Mouse (Mus musculus) kidney, embryonic 14.5 days (tissue): ENCODE measurements around the gene Vgll2. TPM values are rescaled to one million over a fixed set of nuclear protein-coding genes. Genes with fewer than 3 reads are reported as not detected.
A peak's percentile ranks its signal among the peaks of the same experiment; 100 is the strongest.

Source experiments
- ATAC-seq: fragments of 200-750 bp; cut with Nextera tagmentation; 2 replicates; pipeline ENCODE4 v1.8.0; 2017; ENCODE audit warnings: moderate number of reproducible peaks, mild to moderate bottlenecking, moderate TSS enrichment, moderate library complexity; ENCODE audit not compliant: low FRiP score, low TSS enrichment
- H3K27ac ChIP-seq: fragments of 300-500 bp; sonication (generic); 2 replicates; pipeline ENCODE4 v1.5.1; 2014; ENCODE audit warnings: low read depth, mild to moderate bottlenecking, low read length, moderate library complexity, mixed read lengths
- H3K27me3 ChIP-seq: fragments of 300-500 bp; sonication (generic); 2 replicates; pipeline ENCODE4 v1.6.1; 2014; ENCODE audit warnings: mild to moderate bottlenecking, low read length; ENCODE audit not compliant: control insufficient read depth, insufficient read depth
- H3K36me3 ChIP-seq: fragments of 300-500 bp; sonication (generic); 2 replicates; pipeline ENCODE4 v1.6.1; 2014; ENCODE audit warnings: low read length, mixed read lengths; ENCODE audit not compliant: control insufficient read depth, insufficient read depth
- H3K4me1 ChIP-seq: fragments of 300-500 bp; sonication (generic); 2 replicates; pipeline ENCODE4 v1.6.1; 2014; ENCODE audit warnings: low read length, mixed read lengths; ENCODE audit not compliant: control insufficient read depth, insufficient read depth
- H3K4me2 ChIP-seq: fragments of 300-500 bp; sonication (generic); replicated peaks from 2 replicates; pipeline ENCODE4 v1.6.1; 2014; ENCODE audit warnings: low read depth, mild to moderate bottlenecking, low read length
- H3K4me3 ChIP-seq: fragments of 300-500 bp; sonication (generic); 2 replicates; pipeline ENCODE4 v1.5.1; 2014; ENCODE audit warnings: mild to moderate bottlenecking, low read length
- H3K9ac ChIP-seq: fragments of 300-500 bp; sonication (generic); 2 replicates; pipeline ENCODE4 v1.6.1; 2014; ENCODE audit warnings: low read depth, mild to moderate bottlenecking, low read length, moderate library complexity
- H3K9me3 ChIP-seq: fragments of 300-500 bp; sonication (generic); 2 replicates; pipeline ENCODE4 v1.6.1; 2016; ENCODE audit warnings: low read length; ENCODE audit not compliant: control insufficient read depth
- WGBS: fragments of 180-500 bp; shearing (Covaris S2); extraction: QIAGEN DNeasy Blood & Tissue Kit; methylation state at CpG from one replicate; pipeline ENCODE4 v1.1.7; 2014; 5-methylcytosine and 5-hydroxymethylcytosine counted together
- polyA plus RNA-seq: library from polyadenylated mRNA; unstranded; fragments of >200 nt; fragmentation: Nextera tagmentation; extraction: Ambion mirVana; gene quantifications from 2 replicates; pipeline ENCODE4 v1.2.1, GENCODE M21; 2014

Vgll2 gene
- not detected in 2 replicates for polyA plus RNA-seq

- peak within 1 kb of the TSS; percentile 40 for H3K9ac ChIP-seq
- peak within 1 kb of the TSS; percentile 77 for H3K4me2 ChIP-seq
- 0% methylated on average over 60 of the region's 60 CpGs for WGBS
- H3K4me1 ChIP-seq = 0 out of 2 replicates have a peak, but pooled peaks cover 3% of the 10 kb centered on the region
- no peaks in the 10 kb centered on the region for H3K36me3 ChIP-seq
- peak within 1 kb of the TSS; percentile 41 for H3K4me3 ChIP-seq
- H3K27ac ChIP-seq = no peak within 1 kb of the TSS
- H3K9me3 ChIP-seq = no peaks in the 10 kb centered on the region
- peaks cover 78% of the 10 kb centered on the region for H3K27me3 ChIP-seq
- peak; percentile 84 for ATAC-seq
Measured at GRCm38 (mm10) chr10:52022413-52023212, at the start of gene Vgll2. Vgll2 (plus strand) TSS chr10:52022502.

GRCm38 (mm10) chr10:51975137-51975536, 47.2 kb upstream of the Vgll2 start:
- H3K4me2 ChIP-seq = no peak overlapping the region
- H3K4me1 ChIP-seq = no peaks in the 10 kb centered on the region
- H3K36me3 ChIP-seq = no peaks in the 10 kb centered on the region
- no peaks in the 10 kb centered on the region for H3K27me3 ChIP-seq
- ATAC-seq = no peak
- 81% methylated on average over 4 of the region's 4 CpGs for WGBS
- no peak overlapping the region for H3K4me3 ChIP-seq
- H3K9me3 ChIP-seq = no peaks in the 10 kb centered on the region
- H3K9ac ChIP-seq = no peak overlapping the region
- no peak overlapping the region for H3K27ac ChIP-seq

GRCm38 (mm10) chr10:51975587-51975986, 46.7 kb upstream of the Vgll2 start:
- 80% methylated on average over 3 of the region's 3 CpGs for WGBS
- H3K27ac ChIP-seq = no peak overlapping the region
- H3K4me1 ChIP-seq = no peaks in the 10 kb centered on the region
- no peaks in the 10 kb centered on the region for H3K9me3 ChIP-seq
- H3K36me3 ChIP-seq = no peaks in the 10 kb centered on the region
- H3K4me3 ChIP-seq = no peak overlapping the region
- no peaks in the 10 kb centered on the region for H3K27me3 ChIP-seq
- no peak overlapping the region for H3K9ac ChIP-seq
- ATAC-seq = no peak
- no peak overlapping the region for H3K4me2 ChIP-seq

GRCm38 (mm10) chr10:51981651-51982050, 40.7 kb upstream of the Vgll2 start:
- ATAC-seq = no peak
- Histone ChIP-seq H3K4me1 (no peaks in the 10 kb centered on the region), H3K9ac (no peak overlapping the region), H3K9me3 (no peaks in the 10 kb centered on the region), H3K27ac (no peak overlapping the region), H3K27me3 (no peaks in the 10 kb centered on the region), H3K36me3 (no peaks in the 10 kb centered on the region), H3K4me3 (no peak overlapping the region), H3K4me2 (no peak overlapping the region)
- 83% methylated on average over 6 of the region's 6 CpGs for whole genome bisulfite sequencing

GRCm38 (mm10) chr10:51982395-51982794, 39.9 kb upstream of the Vgll2 start:
- no peak overlapping the region for H3K4me2 ChIP-seq
- no peak overlapping the region for H3K27ac ChIP-seq
- WGBS = 78% methylated on average over 6 of the region's 6 CpGs
- H3K9ac ChIP-seq = no peak overlapping the region
- H3K27me3 ChIP-seq = no peaks in the 10 kb centered on the region
- H3K36me3 ChIP-seq = no peaks in the 10 kb centered on the region
- H3K9me3 ChIP-seq = no peaks in the 10 kb centered on the region
- no peaks in the 10 kb centered on the region for H3K4me1 ChIP-seq
- H3K4me3 ChIP-seq = no peak overlapping the region
- ATAC-seq = no peak

GRCm38 (mm10) chr10:52018471-52018870, 3.8 kb upstream of the Vgll2 start:
- no peaks in the 10 kb centered on the region for H3K36me3 ChIP-seq
- no peaks in the 10 kb centered on the region for H3K9me3 ChIP-seq
- no peaks in the 10 kb centered on the region for H3K4me1 ChIP-seq
- H3K4me3 ChIP-seq = no peak overlapping the region
- H3K27ac ChIP-seq = no peak overlapping the region
- 71% methylated on average over 1 of the region's 1 CpGs for WGBS
- H3K4me2 ChIP-seq = no peak overlapping the region
- no peak overlapping the region for H3K9ac ChIP-seq
- peaks cover 37% of the 10 kb centered on the region for H3K27me3 ChIP-seq
- ATAC-seq = no peak

GRCm38 (mm10) chr10:52021231-52021630, 1.1 kb upstream of the Vgll2 start:
- no peak for ATAC-seq
- H3K9me3 ChIP-seq = no peaks in the 10 kb centered on the region
- WGBS = 1% methylated on average over 9 of the region's 9 CpGs
- peaks cover 64% of the 10 kb centered on the region for H3K27me3 ChIP-seq
- no peaks in the 10 kb centered on the region for H3K4me1 ChIP-seq
- no peak overlapping the region for H3K4me2 ChIP-seq
- H3K4me3 ChIP-seq = no peak overlapping the region
- H3K9ac ChIP-seq = no peak overlapping the region
- no peaks in the 10 kb centered on the region for H3K36me3 ChIP-seq
- H3K27ac ChIP-seq = no peak overlapping the region

GRCm38 (mm10) chr10:52021736-52022394, 437 bp upstream of the Vgll2 start:
- H3K4me3 ChIP-seq = peak overlapping the region; percentile 41
- peak overlapping the region; percentile 40 for H3K9ac ChIP-seq
- no peaks in the 10 kb centered on the region for H3K36me3 ChIP-seq
- H3K9me3 ChIP-seq = no peaks in the 10 kb centered on the region
- H3K4me2 ChIP-seq = peak overlapping the region; percentile 77
- ATAC-seq = peak; percentile 11; the same call in 1 of the 2 replicates
- under 1% methylated on average over 14 of the region's 15 CpGs for WGBS
- no peaks in the 10 kb centered on the region for H3K4me1 ChIP-seq
- H3K27ac ChIP-seq = no peak overlapping the region
- peaks cover 71% of the 10 kb centered on the region for H3K27me3 ChIP-seq
